In the genomic region with DNA sequence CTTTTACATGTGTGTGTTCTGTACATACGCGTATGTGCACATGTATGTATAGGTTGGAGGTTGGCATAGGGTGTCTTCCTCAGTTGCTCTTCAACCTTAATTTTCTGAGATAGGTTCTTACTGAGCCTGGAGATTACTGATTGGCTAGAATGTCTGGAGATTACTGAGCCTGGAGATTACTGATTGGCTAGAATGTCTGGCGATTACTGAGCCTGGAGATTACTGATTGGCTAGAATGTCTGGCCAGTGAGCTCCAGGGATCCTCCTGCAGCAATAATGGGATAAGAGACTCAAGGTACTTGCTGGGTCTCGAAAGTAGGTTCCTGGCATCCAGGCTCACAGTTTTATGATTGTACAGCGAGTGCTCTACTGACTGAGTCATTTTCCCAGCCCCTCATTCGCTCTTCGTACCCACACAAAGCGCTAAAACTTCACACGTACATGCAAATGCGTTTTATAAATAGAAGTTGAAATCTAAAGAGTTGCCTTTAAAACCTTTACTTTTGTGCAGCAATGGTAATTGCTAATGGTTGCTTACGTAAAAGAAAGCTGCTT, we compare ENCODE assay signal across 33 mouse cellular contexts. TPM values are rescaled to one million over a fixed set of nuclear protein-coding genes. Genes with fewer than 3 reads are reported as not detected.
DNase-seq lines count a peak whose midpoint lies in the region; ATAC-seq and TF ChIP-seq lines count a peak whose summit lies in the region.
"Had no signal": no experiment of that assay in that cellular context is flagged by ENCODE, and none has a peak within 500 bp of the region (broad histone marks: within the 10 kb centered on the region; RNA-seq: fewer than 3 reads in every experiment).

No protein-coding gene starts in this region.

- no peak for TF ChIP-seq CTCF in liver, postnatal 0 days (IDR thresholded peaks at IDR 0.05; ENCODE audit: low read depth)

- no peaks in the 10 kb centered on the region for H3K9me3 ChIP-seq in liver, postnatal 0 days (ENCODE audit: low read length)
- H3K9me3 ChIP-seq in liver, embryonic 12.5 days (replicated peaks): no peaks in the 10 kb centered on the region
- H3K9me3 ChIP-seq: embryonic facial prominence, embryonic 13.5 days; forebrain, embryonic 13.5 days; heart, embryonic 12.5 days; limb, embryonic 13.5 days; stomach, embryonic 15.5 days had no signal

- H3K27me3 ChIP-seq in liver, postnatal 0 days (ENCODE audit: insufficient read depth, low read length): no peaks in the 10 kb centered on the region
- no peaks in the 10 kb centered on the region for H3K27me3 ChIP-seq in liver, embryonic 12.5 days (replicated peaks)
- H3K27me3 ChIP-seq: embryonic facial prominence, embryonic 13.5 days; forebrain, embryonic 13.5 days; heart, embryonic 12.5 days; limb, embryonic 13.5 days; stomach, embryonic 15.5 days had no signal

- TF ChIP-seq EP300 in liver, postnatal 0 days (IDR thresholded peaks at IDR 0.05; ENCODE audit: low read depth): no peak

- no peak for ATAC-seq in liver, postnatal 0 days
- no peak for ATAC-seq in liver, embryonic 12.5 days
- ATAC-seq: forebrain, embryonic 13.5 days; hindbrain, postnatal 0 days; intestine, embryonic 16.5 days had no signal

- H3K36me3 ChIP-seq in liver, postnatal 0 days (replicated peaks; ENCODE audit: insufficient read depth, low read length): no peaks in the 10 kb centered on the region
- no peaks in the 10 kb centered on the region for H3K36me3 ChIP-seq in liver, embryonic 12.5 days
- H3K36me3 ChIP-seq: embryonic facial prominence, embryonic 13.5 days; heart, embryonic 12.5 days; limb, embryonic 13.5 days; stomach, embryonic 15.5 days had no signal

- peaks cover 4% of the 10 kb centered on the region; the same call in 1 of the 2 replicates for H3K4me1 ChIP-seq in liver, postnatal 0 days (ENCODE audit: insufficient read depth)
- 0 out of 2 replicates have a peak, but pooled peaks cover 2% of the 10 kb centered on the region for H3K4me1 ChIP-seq in liver, embryonic 12.5 days
- H3K4me1 ChIP-seq: embryonic facial prominence, embryonic 13.5 days; forebrain, embryonic 13.5 days; limb, embryonic 13.5 days; stomach, embryonic 15.5 days had no signal

- no peak overlapping the region for H3K9ac ChIP-seq in liver, postnatal 0 days (replicated peaks)
- no peak overlapping the region for H3K9ac ChIP-seq in liver, embryonic 12.5 days
- H3K9ac ChIP-seq: embryonic facial prominence, embryonic 13.5 days; forebrain, embryonic 13.5 days; heart, embryonic 12.5 days; limb, embryonic 13.5 days; stomach, embryonic 15.5 days had no signal

- 87% methylated on average over 11 of the region's 11 CpGs for WGBS in liver, postnatal 0 days (ENCODE audit: insufficient replicate concordance)
- 83% methylated on average over 11 of the region's 11 CpGs for WGBS in liver, embryonic 12.5 days (ENCODE audit: insufficient replicate concordance)

- peak; percentile 31 for DNase-seq in heart, adult 11 months
- DNase-seq in heart, postnatal 4 days: no peak
- peak; percentile 4 for DNase-seq in liver, postnatal 0 days
- DNase-seq in left cerebral cortex, adult 8-10 months (ENCODE audit: low spot score in 2 of 2): peak; percentile 13 to 66
- peak; percentile 33 for DNase-seq in right cerebral cortex, postnatal 25 days
- DNase-seq in thymus, postnatal 10 days (ENCODE audit: low spot score in 2 of 2): no peak
- DNase-seq in adrenal gland, postnatal 4 days (ENCODE audit: low spot score in 2 of 2): no peak
- DNase-seq: adrenal gland, postnatal 14 days; cerebellum, adult 11 months; cerebellum, postnatal 25 days; embryo, embryonic 11 days; gastrocnemius, postnatal 36 days; heart, postnatal 10 days; kidney, adult 9 months; kidney, postnatal 14 days; lung, adult 18-20 months; lung, postnatal 10 days; thymus, adult 18-20 months; thymus, postnatal 4 days had no signal

- no peak overlapping the region for H3K4me3 ChIP-seq in liver, postnatal 0 days (ENCODE audit: low read depth, low read length)
- no peak overlapping the region for H3K4me3 ChIP-seq in liver, embryonic 12.5 days
- H3K4me3 ChIP-seq: embryonic facial prominence, embryonic 13.5 days; forebrain, embryonic 13.5 days; heart, embryonic 12.5 days; limb, embryonic 13.5 days; stomach, embryonic 15.5 days had no signal

- H3K27ac ChIP-seq in liver, postnatal 0 days (ENCODE audit: low read depth): peak overlapping the region; percentile 87
- no peak overlapping the region for H3K27ac ChIP-seq in liver, embryonic 12.5 days
- H3K27ac ChIP-seq: embryonic facial prominence, embryonic 13.5 days; forebrain, embryonic 13.5 days; hindbrain, postnatal 0 days; limb, embryonic 13.5 days; stomach, embryonic 15.5 days had no signal

- 0 out of 2 replicates have a peak overlapping the region, but pooled peaks have one; percentile 45 for H3K4me2 ChIP-seq in liver, postnatal 0 days (ENCODE audit: low read depth, low read length)
- H3K4me2 ChIP-seq in liver, embryonic 12.5 days: no peak overlapping the region
- H3K4me2 ChIP-seq: embryonic facial prominence, embryonic 13.5 days; forebrain, embryonic 13.5 days; heart, embryonic 12.5 days; limb, embryonic 13.5 days; midbrain, embryonic 11.5 days; stomach, embryonic 15.5 days had no signal

RNA-seq across cellular contexts. Expression of a gene that starts 0.9 kb away (rescaled TPM):
- total RNA-seq in heart, postnatal 4 days (2021): not detected
- polyA plus RNA-seq in liver, postnatal 0 days (2015; fragmentation: Nextera tagmentation; extraction: Ambion mirVana): 9.4 and 10.0 TPM in 2 replicates
- 0.12 and 0.25 TPM in 2 replicates for polyA plus RNA-seq in liver, embryonic 12.5 days (2016; fragmentation: Nextera tagmentation; extraction: Ambion mirVana)
- total RNA-seq in left cerebral cortex, adult 8-10 months (2022): under 1 TPM; 0.14 to 0.49 (median 0.26) TPM
- total RNA-seq in adrenal gland, postnatal 4 days (2021): 1 to 10 TPM in 1 of 2 experiments, under 1 TPM in 1; 0.28 to 6.0 TPM
- total RNA-seq: gastrocnemius, postnatal 36 days; heart, postnatal 10 days; hindbrain, postnatal 0 days; layer of hippocampus, adult 18-20 months; midbrain, postnatal 0 days had no signal
- polyA plus RNA-seq: embryonic facial prominence, embryonic 13.5 days; forebrain, embryonic 13.5 days; heart, embryonic 12.5 days; hindbrain, embryonic 11.5 days; midbrain, embryonic 11.5 days; neural tube, embryonic 14.5 days had no signal

RNA-seq across cellular contexts. Expression of a gene that starts 43.1 kb away (rescaled TPM):
- not detected for total RNA-seq in heart, postnatal 4 days (2021)
- polyA plus RNA-seq in liver, postnatal 0 days (2015; fragmentation: Nextera tagmentation; extraction: Ambion mirVana): 54.6 and 56.0 TPM in 2 replicates
- polyA plus RNA-seq in liver, embryonic 12.5 days (2016; fragmentation: Nextera tagmentation; extraction: Ambion mirVana): 8.1 and 9.2 TPM in 2 replicates
- not detected for total RNA-seq in left cerebral cortex, adult 8-10 months (2022)
- total RNA-seq in adrenal gland, postnatal 4 days (2021): 10 to 100 TPM in 1 of 2 experiments, 1 to 10 TPM in 1; 6.8 to 47.3 TPM
- total RNA-seq: gastrocnemius, postnatal 36 days; heart, postnatal 10 days; hindbrain, postnatal 0 days; layer of hippocampus, adult 18-20 months; layer of hippocampus, postnatal 14 days; midbrain, postnatal 0 days had no signal
- polyA plus RNA-seq: embryonic facial prominence, embryonic 13.5 days; forebrain, embryonic 13.5 days; hindbrain, embryonic 11.5 days; hindbrain, postnatal 0 days; limb, embryonic 13.5 days; midbrain, embryonic 11.5 days; midbrain, postnatal 0 days; neural tube, embryonic 14.5 days had no signal

Comparison
In these comparisons a context has a peak if more than half of its experiments do, and no peak if none do; other contexts are left out.
1. DNase-seq: peak in heart, adult 11 months (single experiment), liver, postnatal 0 days (single experiment), left cerebral cortex, adult 8-10 months (2 of 2) and right cerebral cortex, postnatal 25 days (single experiment); none in heart, postnatal 4 days (single experiment), thymus, postnatal 10 days (0 of 2) and adrenal gland, postnatal 4 days (0 of 2).
2. RNA of a gene that starts 43.1 kb away (total RNA-seq): 6.8 to 47.3 TPM in adrenal gland, postnatal 4 days; not detected in heart, postnatal 4 days and not detected in left cerebral cortex, adult 8-10 months; every median in the first group is over 4 times any median in the second.